Mouse (Mus musculus): ENCODE measurements at regions not wholly inside any gene's neighbourhood (a gene's known extent, or its start where the extent isn't known, plus 50 kb on each side); places are given as distances from the start of the nearest gene placed in this dataset.

DNA sequence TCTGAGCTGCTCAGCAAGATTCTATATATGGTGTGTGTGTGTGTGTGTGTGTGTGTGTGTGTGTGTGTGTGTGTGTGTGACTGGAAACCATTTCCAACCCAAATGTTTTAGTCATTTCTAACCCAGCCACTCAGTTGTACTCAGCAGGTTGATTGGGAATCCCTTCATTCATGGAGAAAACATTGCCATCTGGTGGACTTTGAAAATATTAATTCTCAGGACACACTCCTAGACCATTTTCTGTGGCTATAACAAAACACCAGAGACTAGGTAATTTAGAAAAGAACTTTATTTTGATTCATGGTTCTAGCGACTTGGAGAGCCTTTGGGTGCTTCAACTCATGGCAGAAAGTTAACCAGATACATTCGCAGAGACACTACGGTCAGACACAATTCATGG lies 62.2 kb upstream of the Vash1 start:
- TF ChIP-seq CTCF (IDR thresholded peaks at IDR 0.05; ENCODE audit: extremely low read depth, insufficient read depth, low read length) (no peak), POLR2A (IDR thresholded peaks at IDR 0.05; ENCODE audit: extremely low read depth, insufficient read depth, low read length) (no peak)
- H3K4me1 ChIP-seq (ENCODE audit: control insufficient read depth, insufficient read depth, low read length) = no peaks in the 10 kb centered on the region
- H3K4me3 ChIP-seq (ENCODE audit: insufficient read depth, low read length) = no peak overlapping the region
- no peak overlapping the region for H3K27ac ChIP-seq (ENCODE audit: insufficient read depth, low read length)

DNA sequence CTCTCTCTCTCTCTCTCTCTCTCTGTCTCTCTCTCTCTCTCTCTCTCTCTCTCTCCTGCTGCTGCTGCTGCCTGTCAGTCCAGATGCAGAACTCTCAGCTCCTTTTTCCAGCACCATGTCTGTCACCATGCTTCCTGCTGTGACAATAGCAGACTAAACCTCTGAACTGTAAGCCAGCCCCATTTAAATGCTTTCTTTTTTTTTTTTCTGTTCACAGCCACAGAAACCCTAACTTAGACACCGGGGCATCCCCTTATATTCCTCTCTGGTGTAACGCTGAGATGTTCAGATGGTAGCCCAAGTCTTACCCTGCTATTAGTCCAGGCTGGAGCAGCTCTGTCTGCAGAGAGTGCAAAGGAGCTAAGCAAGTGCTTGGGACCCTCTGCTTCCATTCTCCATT lies 54.3 kb upstream of the Vash1 start:
- no peaks in the 10 kb centered on the region for H3K4me1 ChIP-seq (ENCODE audit: control insufficient read depth, insufficient read depth, low read length)
- H3K4me3 ChIP-seq (ENCODE audit: insufficient read depth, low read length) = no peak overlapping the region
- no peak for TF ChIP-seq POLR2A (IDR thresholded peaks at IDR 0.05; ENCODE audit: extremely low read depth, insufficient read depth, low read length)
- no peak for TF ChIP-seq CTCF (IDR thresholded peaks at IDR 0.05; ENCODE audit: extremely low read depth, insufficient read depth, low read length)
- H3K27ac ChIP-seq (ENCODE audit: insufficient read depth, low read length) = no peak overlapping the region

DNA sequence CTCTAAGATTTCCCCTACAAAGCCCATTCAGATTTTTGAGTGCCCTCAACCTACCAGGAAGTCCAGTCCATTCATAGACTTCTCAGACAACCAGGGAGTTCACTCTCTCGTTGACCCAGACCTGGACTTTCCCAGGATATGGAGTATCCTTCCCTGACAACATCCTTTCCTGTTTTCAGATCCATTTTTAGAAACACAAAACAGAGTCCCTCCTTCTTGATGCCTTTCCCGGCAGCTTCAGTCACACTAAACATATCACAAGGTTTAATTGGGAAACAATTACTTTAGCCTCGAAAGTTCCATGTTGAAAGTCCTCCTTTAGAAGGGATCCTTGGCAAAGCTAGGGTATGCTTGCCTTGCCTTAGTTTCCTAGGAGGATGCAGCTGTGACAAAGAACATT lies 51.8 kb upstream of the Vash1 start:
- H3K4me3 ChIP-seq (ENCODE audit: insufficient read depth, low read length) = no peak overlapping the region
- TF ChIP-seq CTCF (IDR thresholded peaks at IDR 0.05; ENCODE audit: extremely low read depth, insufficient read depth, low read length) = no peak
- TF ChIP-seq POLR2A (IDR thresholded peaks at IDR 0.05; ENCODE audit: extremely low read depth, insufficient read depth, low read length) = no peak

DNA sequence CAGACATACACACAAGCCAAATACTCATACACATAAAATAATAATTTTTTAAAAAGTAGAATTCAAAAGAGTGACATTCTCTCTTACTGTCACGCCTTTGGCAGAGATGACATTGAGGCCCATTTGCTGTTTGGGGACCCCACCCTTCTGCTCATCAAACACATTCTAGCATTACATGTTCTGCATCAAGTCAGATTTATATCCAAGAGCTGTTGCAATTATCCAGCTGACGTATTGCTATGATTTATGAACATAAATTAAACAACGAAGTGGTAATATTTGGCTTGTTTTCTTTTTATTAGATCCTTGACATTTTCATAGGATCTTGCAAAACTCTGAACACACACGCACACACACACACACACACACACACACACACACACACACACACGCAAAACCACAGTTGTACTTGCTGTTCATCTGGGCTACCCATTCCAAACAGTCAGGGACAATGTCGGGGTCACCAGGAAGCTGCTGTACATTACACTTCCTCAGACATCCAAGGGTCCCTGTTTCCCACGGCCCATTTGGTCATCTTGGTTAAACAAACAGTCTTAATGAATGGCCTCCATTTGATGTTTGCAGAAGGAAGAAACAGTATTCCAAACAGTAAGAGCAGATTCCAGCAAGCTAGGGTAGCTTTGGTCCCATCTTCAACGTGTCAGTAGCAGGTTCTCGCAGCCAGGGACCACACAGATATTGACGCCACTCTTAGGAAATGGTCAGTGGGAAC lies 50.3 kb upstream of the Vash1 start:
- Histone ChIP-seq H3K27ac (ENCODE audit: insufficient read depth, low read length) (no peak overlapping the region), H3K4me3 (ENCODE audit: insufficient read depth, low read length) (no peak overlapping the region), H3K4me1 (ENCODE audit: control insufficient read depth, insufficient read depth, low read length) (no peaks in the 10 kb centered on the region)
- TF ChIP-seq POLR2A (IDR thresholded peaks at IDR 0.05; ENCODE audit: extremely low read depth, insufficient read depth, low read length) = no peak
- no peak for TF ChIP-seq CTCF (IDR thresholded peaks at IDR 0.05; ENCODE audit: extremely low read depth, insufficient read depth, low read length)

More for the DNA sequence above, 51.8 kb upstream of the Vash1 start:
- no peaks in the 10 kb centered on the region for H3K4me1 ChIP-seq (ENCODE audit: control insufficient read depth, insufficient read depth, low read length)
- H3K27ac ChIP-seq (ENCODE audit: insufficient read depth, low read length) = no peak overlapping the region
